Mouse (Mus musculus) cerebellum, adult 2 months (tissue): ENCODE data around the gene Tuba3a.

Experiments used
- CTCF ChIP-seq: fragments of 200-500 bp; IDR thresholded peaks from 2 replicates; pipeline ENCODE4 v1.5.1; 2011; ENCODE audit warnings: low read depth, mild to moderate bottlenecking, control low read depth, low read length, moderate library complexity, borderline replicate concordance; ENCODE audit not compliant: insufficient read depth
- POLR2A ChIP-seq: fragments of 200-500 bp; IDR thresholded peaks from 2 replicates; pipeline ENCODE4 v1.6.1; 2011; ENCODE audit warnings: low read length, control low read depth, borderline replicate concordance; ENCODE audit not compliant: insufficient read depth

- TF ChIP-seq CTCF (no peak), POLR2A (no peak)
Observed at GRCm38 (mm10) chr6:125267469-125267868, 18.4 kb downstream of the Tuba3a start.
